Mouse (Mus musculus) bone marrow macrophage, adult 2 months (primary cell): ENCODE measurements at regions not wholly inside any gene's neighbourhood (a gene's known extent, or its start where the extent isn't known, plus 50 kb on each side); places are given as distances from the start of the nearest gene placed in this dataset.

Experiments used
- CTCF ChIP-seq: IDR thresholded peaks from 2 replicates; pipeline ENCODE4 v1.5.1; 2012; ENCODE audit warnings: low read depth, mild to moderate bottlenecking, low read length, moderate library complexity
- POLR2A ChIP-seq: IDR thresholded peaks from 2 replicates; pipeline ENCODE4 v1.6.1; 2012; ENCODE audit warnings: mild to moderate bottlenecking, low read depth, low read length, borderline replicate concordance

DNA sequence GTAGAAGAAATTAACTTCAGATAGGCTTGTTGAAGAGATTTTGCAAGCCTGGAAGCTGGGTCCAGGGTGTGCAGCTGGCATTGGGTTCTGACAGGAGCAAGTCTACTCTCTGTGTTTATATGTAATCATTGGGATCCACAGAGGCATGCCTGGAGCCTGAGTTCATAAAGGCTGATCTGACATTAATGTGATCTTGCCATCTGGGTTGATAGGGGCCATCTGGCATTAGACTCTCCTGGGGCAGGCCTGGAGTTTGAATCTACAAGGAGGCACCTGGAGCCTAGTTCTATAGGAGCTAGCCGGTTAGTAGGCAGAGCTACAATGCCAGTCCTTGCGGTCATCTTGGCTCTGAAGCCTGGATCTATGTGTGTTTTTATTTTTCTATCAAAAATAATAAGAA is 554.5 kb upstream of the Nr5a2 start:
- no peak for TF ChIP-seq CTCF
- TF ChIP-seq POLR2A: no peak
